Mouse (Mus musculus): Measurements from ENCODE around the gene Olfr328.
A peak's percentile ranks its signal among the peaks of the same experiment; 100 is the strongest.
"Not testable (repeated sequence)": the region's sequence is repeated elsewhere in the genome, so short reads cannot be mapped to it uniquely, and the experiment has no call there.

Olfr328 gene

GRCm38 (mm10) chr11:58555536-58555935 lies at the start of gene Olfr328:
Gene Olfr328 (minus strand): TSS chr11:58555636.
- DNase-seq = peak in 1 of 2 experiments; percentile 6

GRCm38 (mm10) chr11:58605228-58605627 lies 49.8 kb upstream of the Olfr328 start:
- no peak for DNase-seq

- DNase-seq = no peak
These were observed 49.3 kb upstream of the Olfr328 start for GRCm38 (mm10) chr11:58604688-58605087.

- DNase-seq = no peak
These were observed 47.5 kb upstream of the Olfr328 start for GRCm38 (mm10) chr11:58602800-58603560.

GRCm38 (mm10) chr11:58602062-58602461 lies 46.6 kb upstream of the Olfr328 start:
- no peak for DNase-seq

GRCm38 (mm10) chr11:58597837-58598236 lies 42.4 kb upstream of the Olfr328 start:
- DNase-seq = no peak

- no peak for DNase-seq
These were observed 39.4 kb upstream of the Olfr328 start, which contains the start of gene Olfr324 for GRCm38 (mm10) chr11:58594814-58595213. Gene Olfr324 (plus strand): TSS chr11:58595114.

- no peak for DNase-seq
These were observed 33.3 kb upstream of the Olfr328 start for GRCm38 (mm10) chr11:58588620-58589250.

- peak; percentile 65 to 77 for DNase-seq
These were observed 32.5 kb upstream of the Olfr328 start for GRCm38 (mm10) chr11:58587898-58588348.

GRCm38 (mm10) chr11:58578636-58579035 lies 23.2 kb upstream of the Olfr328 start:
- DNase-seq = peak; percentile 6 to 21

GRCm38 (mm10) chr11:58577430-58577829 lies 22.0 kb upstream of the Olfr328 start, which contains the start of gene Olfr325:
Gene Olfr325 (plus strand): TSS chr11:58577730.
- no peak for DNase-seq

GRCm38 (mm10) chr11:58570405-58570804 lies 15.0 kb upstream of the Olfr328 start, which contains the start of gene Olfr224:
Gene Olfr224 (minus strand): TSS chr11:58570553.
- no peak for DNase-seq

GRCm38 (mm10) chr11:58546322-58546721 lies 9.1 kb downstream of the Olfr328 start, which contains the start of gene Olfr329-ps:
Gene Olfr329-ps (minus strand): TSS chr11:58546422.
- DNase-seq = no peak

GRCm38 (mm10) chr11:58534736-58535135 lies 20.7 kb downstream of the Olfr328 start, which contains the start of gene Olfr330:
Gene Olfr330 (minus strand): TSS chr11:58534836.
- DNase-seq = not testable (repeated sequence)

GRCm38 (mm10) chr11:58519756-58520155 lies 35.7 kb downstream of the Olfr328 start:
- peak; percentile 18 to 20 for DNase-seq

GRCm38 (mm10) chr11:58518916-58519315 lies 36.5 kb downstream of the Olfr328 start:
- DNase-seq = peak; percentile 56 to 65

GRCm38 (mm10) chr11:58509058-58509457 lies 46.4 kb downstream of the Olfr328 start:
- not testable (repeated sequence) for DNase-seq

- not testable (repeated sequence) for DNase-seq
These were observed 53.0 kb downstream of the Olfr328 start, which contains the start of gene Olfr331 for GRCm38 (mm10) chr11:58502472-58502871. Gene Olfr331 (minus strand): TSS chr11:58502572.

All from cerebellum, postnatal 14 days (tissue).